Mouse (Mus musculus): ENCODE data around the gene Rora. TPM values are rescaled to one million over a fixed set of nuclear protein-coding genes. Genes with fewer than 3 reads are reported as not detected.

Rora gene
- total RNA-seq, 2 experiments from 2014 or later: 78.4 to 79.1 TPM

DNA sequence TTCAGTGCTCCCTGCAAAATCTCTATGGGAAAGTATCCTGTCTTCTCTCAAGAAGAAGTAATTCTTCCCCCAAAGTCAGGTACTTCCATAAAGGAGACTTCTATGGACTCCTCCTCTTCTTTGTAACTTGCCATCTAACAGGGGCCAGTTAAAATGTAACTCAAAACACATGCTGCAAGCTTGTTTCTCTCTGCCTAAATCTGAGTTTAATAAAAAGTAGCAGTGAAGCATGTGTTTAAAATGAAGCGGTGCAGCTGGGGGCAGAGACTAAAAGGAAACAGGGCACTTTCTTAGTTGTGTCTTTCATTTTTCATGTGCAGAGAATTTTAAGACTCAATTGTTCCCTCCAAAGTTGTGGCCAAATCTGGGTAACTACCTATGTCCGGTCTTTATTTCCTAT is 221.0 kb downstream of the Rora start:
- no peak overlapping the region for H3K4me3 ChIP-seq
- no peak for TF ChIP-seq CTCF (IDR thresholded peaks at IDR 0.05)
- H3K27ac ChIP-seq: no peak overlapping the region
- intact Hi-C loops (cut with DNase I): no loop called here
- no peak for DNase-seq (ENCODE audit: extremely low spot score in 1 of 2, low spot score in 2 of 2)

DNA sequence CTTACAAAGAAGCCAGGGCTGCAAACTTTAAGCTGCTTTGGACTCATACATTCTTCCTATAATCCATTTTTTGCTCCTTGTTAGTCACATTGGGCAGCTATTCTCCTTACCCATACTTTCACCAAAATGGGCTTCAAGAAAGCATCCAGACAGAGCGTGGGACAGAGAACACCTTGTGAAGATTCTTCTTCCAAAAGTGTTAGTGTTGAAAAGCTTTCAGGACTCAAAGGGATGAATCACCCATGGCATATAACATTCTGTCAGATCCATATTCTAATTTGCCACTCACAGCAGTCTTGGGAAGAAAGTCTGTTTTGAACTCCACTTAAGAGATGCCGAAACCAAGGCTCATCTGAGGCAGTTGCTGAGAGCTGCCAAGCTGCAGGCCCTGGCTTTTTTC is 222.2 kb downstream of the Rora start:
- TF ChIP-seq CTCF (IDR thresholded peaks at IDR 0.05): no peak
- Histone ChIP-seq H3K4me3 (no peak overlapping the region), H3K27ac (no peak overlapping the region)
- intact Hi-C loops (cut with DNase I): no loop called here
- DNase-seq (ENCODE audit: extremely low spot score in 1 of 2, low spot score in 2 of 2): no peak

DNA sequence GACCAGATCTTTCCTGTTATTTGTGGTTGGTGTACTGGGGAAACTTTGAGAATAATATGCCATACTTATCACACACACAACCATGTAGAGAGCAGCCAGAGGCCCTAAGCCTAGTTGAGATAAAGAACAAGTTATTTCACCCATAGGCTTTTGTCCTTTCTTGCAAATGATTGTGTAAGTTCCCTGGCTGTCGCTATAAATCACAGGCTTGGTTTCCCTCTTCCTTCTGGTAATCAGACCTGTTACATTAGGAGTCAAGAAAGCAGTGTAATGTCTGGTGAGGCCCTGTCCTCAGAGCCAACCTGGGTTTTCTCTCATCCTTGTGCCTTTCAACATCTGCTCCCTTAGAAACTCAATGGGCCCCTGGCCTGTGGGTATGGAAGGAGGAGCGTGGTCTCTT is 222.7 kb downstream of the Rora start:
- no peak for DNase-seq (ENCODE audit: extremely low spot score in 1 of 2, low spot score in 2 of 2)
- TF ChIP-seq CTCF (IDR thresholded peaks at IDR 0.05): no peak
- H3K27ac ChIP-seq: peak overlapping the region; percentile 20; the same call in 1 of the 2 replicates
- intact Hi-C loops (cut with DNase I): no loop called here
- no peak overlapping the region for H3K4me3 ChIP-seq

DNA sequence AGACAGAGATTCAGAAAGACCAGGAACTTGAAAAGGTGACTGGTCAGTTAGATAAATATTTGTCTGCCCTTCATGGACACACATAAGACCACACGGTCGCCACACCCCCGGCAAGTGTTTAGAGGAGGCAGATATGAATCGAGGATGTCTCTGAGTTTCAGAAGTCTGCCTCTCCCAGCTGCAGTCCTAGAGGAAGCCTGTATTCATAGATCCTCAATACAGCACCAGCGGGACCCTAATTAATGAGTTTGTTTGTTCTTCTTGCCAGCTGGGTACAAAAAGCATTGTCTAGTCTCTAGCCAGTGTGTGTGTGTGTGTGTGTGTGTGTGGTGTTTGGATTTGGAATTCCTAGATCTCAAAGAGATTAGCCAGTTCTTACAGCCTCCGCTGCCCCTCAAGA is 228.3 kb downstream of the Rora start:
- intact Hi-C loops (cut with DNase I): loop anchor here (5.0 kb wide), 2 partner anchors 45 to 245 kb away; no protein-coding TSS in a partner anchor
- H3K27ac ChIP-seq: no peak overlapping the region
- no peak for TF ChIP-seq CTCF (IDR thresholded peaks at IDR 0.05)
- no peak overlapping the region for H3K4me3 ChIP-seq
- no peak for DNase-seq (ENCODE audit: extremely low spot score in 1 of 2, low spot score in 2 of 2)

DNA sequence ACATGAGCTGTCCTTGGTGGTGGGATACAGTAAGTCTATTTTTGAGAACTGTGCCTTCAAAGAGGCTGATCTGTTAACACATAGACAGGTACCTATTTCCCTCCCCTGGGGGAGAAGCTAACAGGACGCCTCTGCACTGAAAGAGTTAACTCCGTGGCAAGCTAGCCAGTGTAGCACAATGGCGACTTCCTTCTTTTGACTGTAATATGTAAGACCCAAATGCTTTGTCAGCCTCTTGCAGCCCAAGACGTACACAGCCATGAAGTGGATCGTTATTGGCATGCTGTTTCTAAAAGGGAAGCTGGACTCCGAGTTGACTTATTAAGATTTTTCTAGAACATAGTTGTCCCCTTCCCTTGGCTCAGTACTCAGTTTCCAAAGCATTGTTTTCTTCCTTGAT is 229.4 kb downstream of the Rora start:
- H3K27ac ChIP-seq: no peak overlapping the region
- no peak for DNase-seq (ENCODE audit: extremely low spot score in 1 of 2, low spot score in 2 of 2)
- TF ChIP-seq CTCF (IDR thresholded peaks at IDR 0.05): no peak
- H3K4me3 ChIP-seq: no peak overlapping the region
- intact Hi-C loops (cut with DNase I): loop anchor here (5.0 kb wide), 2 partner anchors 44 to 244 kb away; no protein-coding TSS in a partner anchor

DNA sequence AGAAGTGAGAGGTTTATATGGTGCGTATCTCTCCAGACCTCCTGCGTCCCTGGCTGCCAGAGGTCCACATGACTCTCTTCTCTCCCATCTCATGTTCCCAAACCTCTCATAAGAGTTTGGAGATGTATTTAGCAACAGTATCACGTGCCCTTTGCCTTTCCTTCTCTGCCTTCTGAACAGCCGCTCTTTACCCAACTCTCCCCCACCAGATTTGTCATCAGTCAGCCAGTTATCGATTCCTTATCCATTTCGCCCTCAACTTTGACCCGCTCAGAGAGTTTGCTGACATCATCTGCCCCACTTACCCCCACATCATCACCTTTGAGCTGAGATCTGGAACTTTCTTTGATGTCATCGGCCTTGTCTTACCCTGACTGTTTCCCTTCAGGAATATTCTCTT is 230.1 kb downstream of the Rora start:
- TF ChIP-seq CTCF (IDR thresholded peaks at IDR 0.05): no peak
- DNase-seq (ENCODE audit: extremely low spot score in 1 of 2, low spot score in 2 of 2): no peak
- intact Hi-C loops (cut with DNase I): loop anchor here (5.0 kb wide), 2 partner anchors 44 to 244 kb away; no protein-coding TSS in a partner anchor
- Histone ChIP-seq H3K27ac (no peak overlapping the region), H3K4me3 (no peak overlapping the region)

DNA sequence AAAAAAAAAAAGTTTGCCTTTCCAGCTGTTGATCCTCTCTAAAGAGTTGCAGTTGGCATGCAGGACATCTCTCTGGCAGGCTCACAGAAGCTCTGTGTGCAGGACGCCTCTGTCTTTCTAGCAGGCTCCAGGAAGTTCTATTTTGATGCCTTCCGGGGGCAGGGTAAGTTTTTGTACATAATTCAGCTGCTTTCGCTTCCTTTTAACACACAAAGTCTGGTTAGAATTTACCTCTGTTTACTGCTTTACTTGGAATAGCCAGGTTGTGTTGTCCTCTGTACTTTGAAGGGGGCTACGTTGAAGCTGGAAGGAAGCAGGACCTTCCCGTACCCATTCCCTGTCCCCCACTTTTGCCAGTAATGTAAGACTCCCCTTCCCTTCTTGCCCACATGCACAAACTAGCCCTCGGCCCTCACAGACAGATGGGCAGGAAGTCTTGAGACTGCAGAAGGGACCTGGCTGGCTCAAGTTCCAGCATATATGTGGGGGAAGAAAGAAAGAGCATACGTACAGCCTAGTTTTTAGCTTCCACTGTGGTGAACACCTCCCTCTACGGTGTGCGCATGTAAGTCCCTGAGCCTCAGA is 231.0 kb downstream of the Rora start:
- peak overlapping the region; percentile 75 for H3K27ac ChIP-seq
- no peak for TF ChIP-seq CTCF (IDR thresholded peaks at IDR 0.05)
- intact Hi-C loops (cut with DNase I): loop anchor here (5.0 kb wide), 2 partner anchors 43 to 243 kb away; no protein-coding TSS in a partner anchor
- DNase-seq (ENCODE audit: extremely low spot score in 1 of 2, low spot score in 2 of 2): peak in 1 of 2 experiments; percentile 61
- H3K4me3 ChIP-seq: no peak overlapping the region

DNA sequence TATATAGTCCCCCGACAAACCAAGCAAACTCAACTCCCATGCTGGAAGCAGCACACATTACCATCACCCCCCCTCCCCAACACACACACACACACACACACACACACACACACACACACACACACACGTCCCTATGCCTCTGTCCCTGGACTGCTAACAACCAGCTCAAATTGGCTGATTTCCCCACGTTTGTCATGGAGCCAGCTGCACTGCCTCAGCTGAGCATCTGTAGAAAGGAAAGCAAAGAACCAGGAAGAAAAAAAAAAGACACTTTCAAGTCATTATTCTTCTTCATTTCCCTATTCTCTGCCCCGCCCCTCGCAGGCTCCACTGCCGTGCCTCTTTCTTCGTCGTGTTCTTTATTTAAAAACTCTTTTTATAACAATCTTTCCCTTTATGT is 235.1 kb downstream of the Rora start:
- no peak for TF ChIP-seq CTCF (IDR thresholded peaks at IDR 0.05)
- Histone ChIP-seq H3K27ac (no peak overlapping the region), H3K4me3 (no peak overlapping the region)
- DNase-seq (ENCODE audit: extremely low spot score in 1 of 2, low spot score in 2 of 2): no peak
- intact Hi-C loops (cut with DNase I): no loop called here

DNA sequence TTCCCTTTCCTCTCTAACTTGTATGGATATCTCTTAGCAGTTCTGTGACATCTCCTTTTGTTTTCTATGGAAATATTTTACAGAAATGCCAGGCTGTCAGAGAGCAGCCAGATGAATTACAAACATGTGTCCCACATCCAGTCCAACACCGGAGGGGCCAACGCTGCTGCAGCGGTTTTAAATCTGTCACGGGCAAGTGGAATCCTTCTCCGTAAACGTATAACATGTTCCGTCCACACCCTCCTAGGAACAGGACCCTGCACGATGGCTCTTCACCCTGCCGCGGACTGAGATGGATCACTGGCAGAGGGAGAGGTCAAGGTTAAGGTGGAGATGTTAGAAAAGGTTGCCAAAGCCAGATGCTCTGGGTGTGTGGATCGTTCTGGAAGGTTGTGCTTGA is 237.8 kb downstream of the Rora start:
- H3K4me3 ChIP-seq: no peak overlapping the region
- no peak for DNase-seq (ENCODE audit: extremely low spot score in 1 of 2, low spot score in 2 of 2)
- intact Hi-C loops (cut with DNase I): no loop called here
- no peak for TF ChIP-seq CTCF (IDR thresholded peaks at IDR 0.05)
- no peak overlapping the region for H3K27ac ChIP-seq

DNA sequence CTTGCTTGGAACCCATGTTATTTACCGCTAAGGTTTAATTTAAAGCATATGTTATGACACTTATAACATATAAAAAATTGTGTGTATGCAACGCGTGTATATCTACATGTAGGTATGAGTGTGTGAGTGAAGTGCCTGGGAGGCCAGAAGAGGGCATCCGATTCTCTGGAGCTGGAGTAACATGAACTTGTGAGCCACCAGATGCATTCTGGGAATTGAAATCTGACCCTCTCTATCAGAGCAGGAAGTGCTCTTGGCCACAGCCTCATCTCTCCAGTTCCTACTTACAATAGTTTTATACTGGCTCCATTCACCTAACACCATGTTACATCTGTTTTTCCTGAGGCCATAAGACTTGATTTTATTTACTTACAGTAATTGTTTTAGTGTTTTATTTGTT is 238.8 kb downstream of the Rora start:
- Histone ChIP-seq H3K4me3 (no peak overlapping the region), H3K27ac (no peak overlapping the region)
- intact Hi-C loops (cut with DNase I): no loop called here
- no peak for TF ChIP-seq CTCF (IDR thresholded peaks at IDR 0.05)
- DNase-seq (ENCODE audit: extremely low spot score in 1 of 2, low spot score in 2 of 2): no peak

DNA sequence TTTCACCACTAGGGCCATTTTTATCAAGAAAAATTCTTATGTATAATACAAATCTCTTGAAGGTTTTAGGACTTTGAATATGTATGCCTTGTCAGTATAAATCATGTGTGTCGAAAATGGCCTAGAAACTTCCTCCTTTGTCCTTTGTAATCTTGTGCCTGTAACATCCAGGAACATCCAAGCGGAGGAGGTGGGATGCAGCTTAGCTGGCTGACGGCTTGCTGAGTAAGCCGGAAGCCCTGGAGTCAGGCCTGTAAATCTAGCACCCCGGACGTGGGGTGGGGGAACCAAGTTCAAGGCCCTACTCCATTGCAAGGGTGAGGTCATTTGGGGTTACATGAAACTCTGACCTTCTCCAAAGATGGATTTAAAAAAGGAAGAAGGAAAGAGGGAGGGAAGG is 239.3 kb downstream of the Rora start:
- intact Hi-C loops (cut with DNase I): no loop called here
- DNase-seq (ENCODE audit: extremely low spot score in 1 of 2, low spot score in 2 of 2): no peak
- no peak overlapping the region for H3K4me3 ChIP-seq
- no peak for TF ChIP-seq CTCF (IDR thresholded peaks at IDR 0.05)
- H3K27ac ChIP-seq: no peak overlapping the region

DNA sequence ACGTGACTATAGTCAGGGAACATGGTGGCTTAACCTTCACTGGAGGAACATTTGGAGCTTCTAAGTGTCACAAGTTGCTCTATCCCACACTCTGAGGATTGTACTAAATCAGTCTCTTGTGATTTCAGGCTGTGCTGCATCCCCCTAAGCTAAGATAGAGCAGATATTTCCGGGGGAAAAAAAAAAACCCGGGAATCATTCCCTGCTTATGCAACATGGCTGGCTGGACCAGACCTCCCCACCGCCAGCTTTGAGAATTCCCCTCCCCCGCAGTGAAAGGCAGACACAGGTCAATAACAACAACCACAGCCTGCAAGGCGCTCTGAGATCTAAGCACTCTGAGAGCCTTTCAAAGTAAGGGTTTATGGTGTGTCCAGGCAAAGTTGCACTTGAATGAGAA is 244.7 kb downstream of the Rora start:
- intact Hi-C loops (cut with DNase I): no loop called here

DNA sequence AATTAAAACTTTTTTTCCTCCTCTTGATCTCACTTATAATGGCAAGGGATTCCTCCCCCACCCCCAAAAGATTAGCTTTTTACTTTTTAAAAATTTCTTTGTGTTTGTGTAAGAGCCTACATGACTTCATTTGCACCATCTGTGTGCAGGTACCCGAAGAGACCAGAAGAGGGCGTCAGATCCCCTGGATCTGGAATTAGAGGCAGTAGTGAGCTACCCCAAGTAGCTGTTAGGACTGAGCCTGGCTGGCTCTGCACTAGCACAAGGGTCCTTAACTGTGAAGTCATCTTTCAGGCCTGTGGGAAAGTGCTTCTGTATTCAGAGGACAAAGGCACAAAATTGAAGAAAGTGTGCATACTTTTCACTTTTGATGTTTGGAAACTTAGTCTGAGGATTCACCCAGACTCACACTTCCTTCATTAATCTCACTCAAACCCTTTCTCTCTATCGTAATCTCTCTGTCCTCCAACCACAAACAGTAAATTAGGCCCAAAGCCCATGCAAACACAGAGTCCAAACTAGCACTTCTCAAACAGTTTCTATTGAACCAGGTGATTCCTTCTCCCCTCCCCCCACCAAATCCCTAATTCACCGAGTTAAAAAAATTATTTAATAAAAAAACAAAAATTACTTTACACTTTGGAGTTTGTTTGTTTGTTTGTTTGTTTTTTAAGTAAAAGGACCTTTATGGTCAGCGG is 246.1 kb downstream of the Rora start:
- Histone ChIP-seq H3K4me3 (no peak overlapping the region), H3K27ac (no peak overlapping the region)
- peak; percentile 19 for TF ChIP-seq CTCF (IDR thresholded peaks at IDR 0.05)
- intact Hi-C loops (cut with DNase I): no loop called here
- no peak for DNase-seq (ENCODE audit: extremely low spot score in 1 of 2, low spot score in 2 of 2)

More for the DNA sequence above, 244.7 kb downstream of the Rora start:
- no peak for TF ChIP-seq CTCF (IDR thresholded peaks at IDR 0.05)
- no peak for DNase-seq (ENCODE audit: extremely low spot score in 1 of 2, low spot score in 2 of 2)
- Histone ChIP-seq H3K4me3 (no peak overlapping the region), H3K27ac (no peak overlapping the region; the same call in 1 of the 2 replicates)

All from left cerebral cortex, adult 2 months (tissue).